Mouse (Mus musculus): ENCODE data around the gene Tma16.

Tma16 gene

GRCm38 (mm10) chr8:66486084-66486763 lies at the start of gene Tma16:
TSS of gene Tma16 (minus strand) at chr8:66486530.
- DNase-seq (ENCODE audit: extremely low read depth, insufficient read length, low spot score), result peak; percentile 75

DNA sequence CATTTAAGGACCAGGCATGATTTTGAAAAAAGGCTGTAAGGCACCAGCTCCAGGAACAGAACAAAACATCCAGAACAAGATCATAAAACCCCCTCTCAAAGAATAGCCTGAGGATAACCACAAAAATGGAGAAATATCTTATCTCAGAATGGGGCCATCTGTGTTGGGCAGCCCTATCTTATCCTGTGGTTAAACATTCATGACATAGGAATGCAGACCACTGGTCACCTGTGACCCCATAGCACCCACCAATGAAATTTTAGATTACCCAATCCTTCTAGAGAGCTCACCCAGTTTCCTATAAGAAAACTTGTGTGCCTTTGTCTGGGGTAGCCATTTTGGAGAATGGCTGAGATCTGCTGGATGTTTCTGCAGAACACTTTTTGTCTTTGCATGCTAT lies 34.2 kb upstream of the Tma16 start:
- DNase-seq (ENCODE audit: extremely low read depth, insufficient read length, low spot score), result no peak

GRCm38 (mm10) chr8:66519149-66519548 lies 32.8 kb upstream of the Tma16 start:
- no peak for DNase-seq (ENCODE audit: extremely low read depth, insufficient read length, low spot score)

GRCm38 (mm10) chr8:66511537-66511936 lies 25.2 kb upstream of the Tma16 start, which contains the start of gene Tktl2:
TSS of gene Tktl2 (plus strand) at chr8:66511756.
- DNase-seq (ENCODE audit: extremely low read depth, insufficient read length, low spot score), result no peak

DNA sequence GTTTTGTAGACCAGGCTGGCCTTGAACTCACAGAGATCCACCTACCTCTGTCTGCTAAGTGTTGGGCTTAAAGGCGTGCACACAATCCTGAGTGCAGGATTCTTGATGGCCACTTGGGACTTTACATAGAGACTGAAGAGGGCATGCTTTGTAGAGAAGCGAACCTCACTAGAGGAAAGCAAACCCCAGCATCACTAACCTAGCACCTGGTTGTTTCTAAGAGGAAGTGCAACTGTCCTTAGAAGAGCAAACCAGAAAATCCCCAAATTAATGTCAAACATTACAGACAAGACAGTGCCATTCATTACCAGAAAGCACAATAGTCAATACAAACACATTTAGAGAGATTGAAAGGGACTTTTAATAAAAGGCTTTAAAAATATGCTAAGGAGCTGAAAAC lies 17.1 kb upstream of the Tma16 start:
- DNase-seq (ENCODE audit: extremely low read depth, insufficient read length, low spot score), result no peak

- no peak for DNase-seq (ENCODE audit: extremely low read depth, insufficient read length, low spot score)
Measured at GRCm38 (mm10) chr8:66496998-66497577, 10.8 kb upstream of the Tma16 start.

DNA sequence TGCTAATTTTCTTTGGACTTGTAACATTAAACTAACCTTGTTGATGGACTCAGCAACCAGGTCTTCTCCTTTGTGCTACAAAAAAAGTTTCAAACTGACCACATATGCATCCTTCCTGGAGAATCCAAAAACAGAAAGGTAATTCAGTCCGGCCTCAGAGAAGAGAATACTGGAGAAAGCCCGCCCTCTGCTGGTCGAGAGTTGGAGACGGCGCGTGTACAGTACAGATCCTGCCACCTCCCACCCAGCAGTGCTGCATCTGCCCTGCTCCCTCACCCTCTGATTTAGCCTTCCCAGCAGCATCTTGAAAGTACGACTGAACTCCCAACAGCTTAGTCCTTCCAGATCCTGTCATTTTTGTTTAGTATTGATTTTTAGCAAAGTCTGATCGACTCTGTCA lies 9.4 kb upstream of the Tma16 start:
- no peak for DNase-seq (ENCODE audit: extremely low read depth, insufficient read length, low spot score)

GRCm38 (mm10) chr8:66494496-66494895 lies 8.2 kb upstream of the Tma16 start:
- no peak for DNase-seq (ENCODE audit: extremely low read depth, insufficient read length, low spot score)

- no peak for DNase-seq (ENCODE audit: extremely low read depth, insufficient read length, low spot score)
Measured at GRCm38 (mm10) chr8:66490624-66491023, 4.3 kb upstream of the Tma16 start.

GRCm38 (mm10) chr8:66488556-66488955 lies 2.2 kb upstream of the Tma16 start:
- DNase-seq (ENCODE audit: extremely low read depth, insufficient read length, low spot score), result no peak

GRCm38 (mm10) chr8:66476880-66477279 lies 9.4 kb downstream of the Tma16 start:
- DNase-seq (ENCODE audit: extremely low read depth, insufficient read length, low spot score), result no peak

- DNase-seq (ENCODE audit: extremely low read depth, insufficient read length, low spot score), result no peak
Measured at GRCm38 (mm10) chr8:66469821-66470220, 16.5 kb downstream of the Tma16 start.

DNA sequence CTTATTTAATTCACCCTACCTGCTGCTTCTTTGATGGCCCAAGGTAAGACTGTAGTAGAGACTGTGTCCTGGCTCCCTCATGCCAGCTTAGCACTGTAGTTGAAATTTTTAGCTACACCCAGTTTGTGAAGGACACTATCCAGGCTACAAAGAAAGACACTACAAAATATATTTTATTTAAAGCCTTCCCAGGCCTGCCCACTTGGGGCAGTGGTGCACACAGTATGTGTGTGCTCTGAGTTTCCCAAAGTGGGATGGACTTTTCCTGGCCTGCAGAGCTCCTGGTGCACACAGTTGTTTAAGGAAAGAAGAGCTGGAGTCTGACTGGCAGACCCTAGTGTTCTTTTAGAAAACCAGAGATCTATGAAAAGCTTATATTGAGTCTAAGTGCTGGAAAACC lies 29.3 kb downstream of the Tma16 start:
- DNase-seq (ENCODE audit: extremely low read depth, insufficient read length, low spot score), result no peak

DNA sequence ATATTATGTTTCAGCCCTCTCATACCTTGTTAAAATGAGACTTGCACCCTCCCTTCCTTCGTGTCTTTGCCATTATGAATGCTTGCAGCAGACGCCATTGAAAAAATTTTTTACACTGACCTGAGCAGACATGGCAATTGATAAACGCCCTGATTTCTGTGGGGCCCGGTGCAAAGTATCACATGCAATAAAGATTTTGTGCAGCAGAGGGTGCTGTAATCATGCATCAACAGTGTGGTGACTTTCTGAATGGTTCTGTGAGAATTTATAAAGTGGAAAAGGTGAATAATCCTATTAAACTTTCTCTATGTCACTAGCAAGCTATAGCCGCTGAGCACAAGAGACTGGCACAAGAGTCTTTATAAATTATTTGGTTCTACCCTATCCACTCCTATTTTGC lies 35.6 kb downstream of the Tma16 start:
- DNase-seq (ENCODE audit: extremely low read depth, insufficient read length, low spot score), result no peak

DNA sequence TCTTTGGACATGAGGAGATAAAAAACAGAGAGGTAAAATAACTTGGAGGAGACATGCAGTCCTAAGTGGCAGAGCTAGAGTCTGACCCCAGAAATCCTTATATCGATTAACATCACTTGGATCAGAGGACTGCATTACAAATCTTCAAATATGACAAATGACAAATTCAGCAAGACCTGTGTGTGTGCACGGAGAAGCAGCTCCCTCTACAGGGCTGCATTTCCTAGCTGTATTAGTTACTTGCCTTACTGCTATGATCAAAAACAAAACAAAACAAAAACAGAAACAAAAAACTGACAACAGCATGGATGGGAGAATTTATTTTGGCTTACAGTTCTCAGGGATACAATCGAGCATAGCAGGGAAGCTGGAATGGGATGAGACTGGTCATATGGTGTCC lies 41.0 kb downstream of the Tma16 start:
- no peak for DNase-seq (ENCODE audit: extremely low read depth, insufficient read length, low spot score)

DNA sequence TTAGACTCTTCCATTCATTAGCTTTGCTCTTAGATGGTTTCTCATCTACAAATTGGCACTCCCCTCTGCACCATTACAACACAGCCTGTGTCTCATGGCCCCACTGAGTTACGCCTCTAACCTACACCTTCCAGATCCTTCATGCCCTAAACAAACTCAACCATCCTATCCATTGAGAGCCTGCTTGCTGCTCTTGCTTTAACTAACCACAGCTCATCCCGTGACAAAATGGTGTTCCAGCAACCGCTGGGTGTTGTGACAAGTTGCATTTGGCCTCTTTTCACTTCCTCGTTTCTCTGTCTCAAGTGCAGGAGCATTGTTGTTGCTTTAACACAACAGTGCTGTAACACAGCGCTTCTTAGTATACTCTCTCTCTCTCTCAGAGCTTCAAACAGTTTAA lies 42.2 kb downstream of the Tma16 start:
- no peak for DNase-seq (ENCODE audit: extremely low read depth, insufficient read length, low spot score)

- no peak for DNase-seq (ENCODE audit: extremely low read depth, insufficient read length, low spot score)
Measured at GRCm38 (mm10) chr8:66442778-66443177, 43.6 kb downstream of the Tma16 start.

DNA sequence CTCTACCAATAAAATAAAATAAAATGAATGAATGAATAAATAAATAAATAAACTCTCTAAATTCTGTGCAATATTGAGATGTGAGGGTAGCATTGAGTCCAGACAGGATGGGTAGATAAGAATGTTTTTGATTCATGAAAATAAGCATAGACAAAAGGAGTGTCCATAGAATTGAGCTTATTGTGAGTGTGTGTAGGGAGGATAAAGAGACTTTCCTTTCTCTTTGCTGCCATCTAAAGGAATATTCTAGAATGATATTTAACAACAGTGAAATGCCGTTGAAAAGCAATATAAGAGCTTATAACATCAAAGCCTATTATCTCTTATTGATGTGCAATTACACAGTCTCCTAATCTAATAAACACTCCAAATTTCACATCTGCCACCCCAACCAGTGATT lies 45.2 kb downstream of the Tma16 start:
- DNase-seq (ENCODE audit: extremely low read depth, insufficient read length, low spot score), result no peak

DNA sequence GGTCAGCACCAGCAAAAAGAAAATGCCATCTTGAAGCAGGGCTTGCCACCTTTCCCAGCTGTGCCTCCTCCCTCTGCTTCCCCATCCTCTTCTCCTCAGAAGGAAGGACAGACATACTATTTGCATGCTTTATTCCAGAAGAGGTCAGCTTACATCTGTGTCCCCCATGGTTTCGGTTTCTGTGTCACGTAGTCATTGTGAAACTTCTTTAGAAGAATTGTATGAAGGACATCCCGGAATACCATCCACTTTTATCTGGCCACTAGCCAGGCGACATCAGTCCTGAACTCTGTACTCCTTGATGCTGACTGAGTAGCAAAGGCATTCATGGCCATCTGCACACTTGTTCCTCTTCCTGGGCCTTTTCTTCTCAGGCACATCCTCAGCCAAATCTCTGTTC lies 47.9 kb downstream of the Tma16 start:
- no peak for DNase-seq (ENCODE audit: extremely low read depth, insufficient read length, low spot score)

DNA sequence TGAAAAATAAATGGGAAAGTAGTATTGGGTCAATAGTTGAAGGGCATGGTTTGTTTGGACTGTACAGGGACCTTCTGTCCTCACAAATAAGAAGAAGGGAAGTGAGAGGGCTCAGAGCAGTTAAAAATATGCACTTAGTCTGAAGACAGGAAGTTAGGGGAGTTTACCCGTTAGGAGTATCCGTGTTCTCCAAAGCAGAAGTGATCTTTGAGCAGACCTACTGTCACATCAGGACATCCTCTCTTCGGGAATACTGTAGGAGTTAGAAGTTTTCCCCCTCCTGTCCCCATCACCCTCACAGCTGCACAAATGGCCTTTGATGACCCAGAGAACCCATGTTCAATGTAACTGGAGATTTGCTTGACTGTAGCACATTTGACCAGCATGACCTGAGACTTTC lies 48.4 kb downstream of the Tma16 start:
- DNase-seq (ENCODE audit: extremely low read depth, insufficient read length, low spot score), result no peak

DNA sequence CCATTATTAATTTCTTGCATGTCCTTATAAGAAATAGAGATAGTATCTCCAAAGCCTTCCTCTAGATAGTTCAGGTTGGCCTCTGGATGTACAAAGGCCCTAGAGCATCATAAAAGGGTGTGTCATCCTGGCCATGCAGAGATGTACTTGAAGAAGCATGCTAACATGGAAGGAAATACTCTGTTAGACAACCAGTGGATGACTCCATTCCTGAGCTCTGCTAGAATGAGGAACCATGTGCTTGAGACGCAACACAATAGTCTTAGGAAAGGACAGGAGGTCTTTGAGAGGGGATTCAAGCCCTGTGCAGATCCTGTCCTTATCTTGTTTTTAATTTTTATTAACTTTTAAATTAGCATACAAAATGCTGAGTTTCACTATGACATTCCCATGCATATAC lies 49.5 kb downstream of the Tma16 start:
- DNase-seq (ENCODE audit: extremely low read depth, insufficient read length, low spot score), result no peak

DNA sequence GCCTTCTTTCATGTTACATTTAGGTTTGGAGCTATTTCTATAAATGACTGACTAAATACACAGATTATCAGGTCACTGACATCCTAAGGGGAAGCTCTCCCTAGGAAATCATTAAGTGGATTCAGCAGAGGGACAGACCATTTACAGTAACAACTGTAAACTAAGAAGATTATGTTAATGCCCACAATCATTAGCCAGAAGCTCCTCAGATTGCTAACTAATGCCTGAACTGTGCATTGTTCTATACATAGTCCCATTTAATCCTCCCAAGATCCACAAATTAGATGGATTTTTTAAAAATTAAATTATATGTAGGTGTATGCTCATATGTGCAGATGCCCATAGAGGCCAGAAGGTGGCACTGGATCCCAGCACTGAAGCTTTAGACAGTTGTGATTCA lies 52.8 kb downstream of the Tma16 start:
- DNase-seq (ENCODE audit: extremely low read depth, insufficient read length, low spot score), result no peak

DNA sequence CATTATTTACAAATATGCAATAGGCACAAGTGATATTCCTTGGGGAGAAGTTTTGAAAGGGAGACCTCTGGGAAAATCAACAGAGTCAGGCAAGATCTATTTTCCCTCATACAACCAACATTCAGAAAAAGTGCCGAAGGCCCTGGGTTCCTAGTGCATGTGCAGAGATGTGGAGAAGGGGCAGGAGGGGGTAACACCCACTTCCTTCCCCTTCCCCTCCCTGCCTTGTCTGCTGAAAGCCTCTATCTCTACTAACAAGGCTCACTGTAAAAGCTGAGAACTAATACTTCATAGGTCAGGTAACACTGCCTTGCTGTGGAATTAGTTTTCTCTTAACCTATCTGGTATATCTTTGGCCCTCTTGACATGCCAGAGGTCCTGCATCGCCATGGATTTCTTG lies 55.7 kb downstream of the Tma16 start:
- no peak for DNase-seq (ENCODE audit: extremely low read depth, insufficient read length, low spot score)
